Mouse (Mus musculus) hematopoietic stem cell, adult 5-6 weeks (primary cell): Measurements from ENCODE around the gene Zfp719. TPM values are rescaled to one million over a fixed set of nuclear protein-coding genes. Genes with fewer than 3 reads are reported as not detected.

Experiments used
- ATAC-seq, 2 experiments: fragments of 125-278 bp in 1 of 2; replicated peaks in 1 of 2; 2 replicates each; pipeline ENCODE4 v1.8.0; 2016 to 2017; ENCODE audit warnings: inconsistent platforms in 2 of 2, mild to moderate bottlenecking in 2 of 2, moderate number of reproducible peaks in 2 of 2, low read depth in 1 of 2, moderate TSS enrichment in 1 of 2; ENCODE audit not compliant: low FRiP score in 2 of 2, poor library complexity in 2 of 2, severe bottlenecking in 2 of 2, insufficient read depth in 1 of 2, low TSS enrichment in 1 of 2
- total RNA-seq: library from RNA; stranded (forward); fragments of 172-1452, 232-1000 nt; gene quantifications from 2 replicates; pipeline ENCODE4 v1.2.3, GENCODE M21; 2017

Zfp719 gene
- total RNA-seq, result 10.9 and 15.6 TPM in 2 replicates

DNA sequence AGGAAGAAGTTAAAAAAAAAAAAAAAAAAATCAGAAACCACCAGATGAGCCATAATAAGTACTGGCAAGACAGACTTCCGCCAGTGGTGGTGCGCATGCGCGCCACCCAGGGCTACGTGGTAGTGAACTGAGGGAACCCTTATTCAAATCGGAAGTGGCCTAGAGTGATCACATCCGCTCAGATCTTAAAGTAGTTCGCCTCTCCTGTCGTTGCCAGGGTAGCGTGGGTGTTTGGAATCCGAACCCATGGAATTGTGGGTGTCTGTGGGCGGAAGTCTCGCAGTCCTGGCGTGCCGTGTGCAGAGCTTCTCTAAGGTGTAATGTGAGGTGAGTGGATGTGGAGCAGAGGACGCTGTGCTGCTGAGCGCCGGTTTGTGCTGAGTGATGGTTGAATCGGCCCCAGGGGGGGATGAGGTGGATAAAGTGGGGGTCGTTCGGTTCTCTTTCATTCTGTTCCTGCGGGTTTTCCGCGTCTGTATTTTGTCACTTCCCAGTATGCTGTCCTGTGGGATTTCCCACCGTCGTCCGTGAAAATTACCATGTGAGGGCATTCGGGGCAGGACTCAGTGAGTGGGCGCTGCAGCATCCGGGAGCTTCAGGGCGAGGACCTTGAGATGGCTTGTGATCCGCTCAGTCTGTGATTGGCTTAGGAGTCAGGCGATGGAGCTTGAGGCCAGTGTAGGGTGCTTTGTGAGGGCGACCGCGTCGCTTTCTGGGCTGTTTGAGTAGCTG lies at the start of gene Zfp719:
Gene Zfp719 (plus strand): TSS at position 171 of the 732 bp plus-strand sequence.
- ATAC-seq, result peak; percentile 95 to 98

- ATAC-seq, result peak in 1 of 2 experiments; percentile 38; a peak in 2 of 4 replicates
Observed at GRCm38 (mm10) chr7:43530216-43530785, 49.1 kb upstream of the Zfp719 start.

GRCm38 (mm10) chr7:43532936-43533505 lies 46.4 kb upstream of the Zfp719 start:
- peak; percentile 90 to 91 for ATAC-seq

GRCm38 (mm10) chr7:43538524-43538923 lies 40.9 kb upstream of the Zfp719 start:
- peak in 1 of 2 experiments; percentile 20; a peak in 1 of 4 replicates for ATAC-seq

DNA sequence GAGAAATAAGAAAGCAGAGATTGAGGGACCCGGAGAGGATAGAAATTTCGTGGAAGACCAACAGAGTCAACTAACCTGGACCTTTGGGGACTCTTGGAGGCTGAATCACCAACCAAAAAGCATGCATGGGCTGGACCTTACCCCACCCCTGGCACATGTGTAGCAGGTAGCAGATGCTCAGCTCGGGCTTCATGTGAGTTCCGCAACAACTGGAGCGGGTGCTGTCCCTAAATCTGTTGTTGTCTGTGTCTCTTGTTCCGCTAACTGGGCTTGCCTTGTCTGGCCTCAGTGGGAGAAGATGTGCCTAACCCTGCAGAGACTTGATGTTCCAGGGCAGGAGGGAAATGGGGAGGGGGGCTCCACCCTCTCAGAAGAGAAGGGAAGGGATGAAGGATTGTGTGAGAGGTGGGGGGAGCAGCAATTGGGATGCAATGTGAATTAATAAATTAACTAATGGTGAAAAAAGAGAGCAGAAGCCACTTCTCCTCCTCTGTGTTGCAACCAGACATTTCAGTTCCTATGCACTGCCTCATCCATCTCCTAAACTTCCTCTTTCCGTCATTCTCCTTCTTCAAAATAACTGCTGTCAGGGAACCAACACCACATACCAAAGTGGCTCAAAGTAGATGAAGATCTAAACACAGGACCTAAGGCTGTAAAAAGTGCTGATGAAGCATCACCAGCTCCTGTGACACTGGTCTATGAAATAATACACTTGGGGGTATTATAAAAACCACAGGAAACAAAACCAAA lies 35.0 kb upstream of the Zfp719 start, which contains the start of gene Cd33:
Gene Cd33 (minus strand): TSS at position 204 of the 753 bp plus-strand sequence.
- ATAC-seq, result peak; percentile 71 to 75

DNA sequence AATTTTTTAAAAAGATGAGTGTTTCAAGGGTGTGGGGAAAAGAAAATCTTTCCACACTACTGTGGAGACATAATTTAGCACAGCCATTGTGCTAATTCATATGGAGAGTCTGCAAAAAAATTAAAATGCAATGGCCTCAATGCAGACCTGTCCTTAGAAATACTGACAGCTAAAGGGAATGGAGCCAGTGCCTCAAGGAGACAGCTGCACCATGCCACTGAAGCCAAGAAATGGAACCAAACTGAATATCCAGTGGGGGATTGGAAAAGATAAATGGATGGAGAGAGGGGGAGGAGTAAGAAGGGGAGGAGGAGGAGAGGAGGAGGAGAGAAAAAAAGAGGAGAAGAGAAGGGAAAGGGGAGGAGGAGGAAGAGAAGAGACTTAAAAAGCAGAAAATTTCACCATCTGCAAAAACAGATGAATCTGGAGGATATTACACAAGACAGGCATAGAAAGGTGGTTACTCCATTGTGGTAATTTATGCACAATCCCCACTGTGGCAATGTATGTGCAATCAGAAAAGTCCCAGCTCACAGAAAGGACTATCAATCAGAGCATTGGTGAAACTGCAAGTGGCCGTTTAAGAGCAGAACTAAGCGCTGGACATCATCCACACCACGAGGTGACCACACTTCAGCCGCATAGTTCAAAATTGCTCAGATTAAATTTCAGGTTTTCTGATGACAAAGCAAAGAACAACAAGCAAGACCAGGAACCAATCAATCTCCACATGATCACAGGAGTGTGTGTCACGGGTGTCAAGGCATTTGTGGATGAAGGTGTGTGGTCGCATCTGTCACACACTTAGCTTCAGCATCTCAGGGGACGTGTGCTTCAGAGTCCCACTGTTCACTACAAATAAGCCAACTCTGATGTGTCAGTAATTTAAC lies 33.5 kb upstream of the Zfp719 start:
- peak; percentile 38 to 75; a peak in 3 of 4 replicates for ATAC-seq

DNA sequence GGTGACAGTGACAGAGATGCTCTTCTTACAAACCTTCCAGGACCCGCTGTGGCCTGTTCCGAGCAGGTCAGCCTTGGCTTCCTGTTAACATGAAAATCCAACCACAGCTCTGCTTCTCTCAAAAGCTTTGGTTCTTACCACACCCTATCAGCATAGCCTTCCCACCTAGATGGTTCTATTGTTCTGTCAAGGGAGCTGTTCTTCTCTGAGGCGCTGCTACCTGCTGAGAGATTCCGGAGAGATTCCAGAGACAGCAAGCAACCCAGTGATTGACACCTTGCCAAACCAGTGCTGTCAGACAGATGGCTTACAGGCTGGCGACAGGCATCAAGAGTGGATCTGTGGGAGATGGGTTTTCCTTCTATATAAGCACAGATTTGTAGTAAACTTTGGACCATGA lies 31.7 kb upstream of the Zfp719 start:
- no peak for ATAC-seq

DNA sequence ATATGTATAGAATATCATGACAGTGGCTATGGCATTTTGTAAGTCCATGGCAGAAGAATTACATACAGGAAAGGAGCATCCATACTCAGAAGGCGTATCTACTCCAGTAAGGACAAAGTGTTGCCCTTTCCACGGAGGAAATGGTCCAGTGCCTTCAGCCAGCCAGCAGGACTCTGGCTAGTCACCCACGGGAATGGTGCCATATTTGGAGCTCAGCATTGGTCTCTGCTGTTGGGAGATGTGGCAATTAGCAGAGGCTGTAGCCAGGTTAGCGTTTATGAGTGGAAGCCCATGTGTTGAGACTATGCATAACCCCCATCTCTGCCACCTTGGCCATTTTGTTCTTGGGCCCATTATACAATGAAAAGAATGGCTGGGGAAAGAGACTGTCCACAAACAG lies 31.2 kb upstream of the Zfp719 start:
- ATAC-seq, result no peak

GRCm38 (mm10) chr7:43553153-43553552 lies 26.3 kb upstream of the Zfp719 start:
- peak; percentile 82 to 83 for ATAC-seq

GRCm38 (mm10) chr7:43554550-43554949 lies 24.9 kb upstream of the Zfp719 start:
- ATAC-seq, result peak; percentile 85 to 86

DNA sequence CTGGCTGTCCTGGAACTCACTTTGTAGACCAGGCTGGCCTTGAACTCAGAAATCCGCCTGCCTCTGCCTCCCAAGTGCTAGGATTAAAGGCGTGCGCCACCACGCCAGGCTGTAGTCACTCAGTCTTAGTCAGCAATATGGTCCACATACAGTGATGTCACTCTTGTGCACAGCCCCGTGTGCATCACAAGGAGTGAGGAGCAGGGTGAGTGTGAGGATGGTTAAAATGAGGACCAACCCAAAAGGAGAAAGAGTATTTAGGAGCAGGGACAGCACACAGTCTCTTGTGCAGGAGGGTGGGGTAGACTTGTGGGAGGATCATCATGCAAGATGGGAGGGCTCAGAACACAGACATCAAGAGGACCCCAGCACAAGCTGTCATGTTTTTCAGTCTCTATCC lies 24.1 kb upstream of the Zfp719 start:
- ATAC-seq, result no peak

- ATAC-seq, result no peak
Observed at GRCm38 (mm10) chr7:43556901-43557300, 22.5 kb upstream of the Zfp719 start.

DNA sequence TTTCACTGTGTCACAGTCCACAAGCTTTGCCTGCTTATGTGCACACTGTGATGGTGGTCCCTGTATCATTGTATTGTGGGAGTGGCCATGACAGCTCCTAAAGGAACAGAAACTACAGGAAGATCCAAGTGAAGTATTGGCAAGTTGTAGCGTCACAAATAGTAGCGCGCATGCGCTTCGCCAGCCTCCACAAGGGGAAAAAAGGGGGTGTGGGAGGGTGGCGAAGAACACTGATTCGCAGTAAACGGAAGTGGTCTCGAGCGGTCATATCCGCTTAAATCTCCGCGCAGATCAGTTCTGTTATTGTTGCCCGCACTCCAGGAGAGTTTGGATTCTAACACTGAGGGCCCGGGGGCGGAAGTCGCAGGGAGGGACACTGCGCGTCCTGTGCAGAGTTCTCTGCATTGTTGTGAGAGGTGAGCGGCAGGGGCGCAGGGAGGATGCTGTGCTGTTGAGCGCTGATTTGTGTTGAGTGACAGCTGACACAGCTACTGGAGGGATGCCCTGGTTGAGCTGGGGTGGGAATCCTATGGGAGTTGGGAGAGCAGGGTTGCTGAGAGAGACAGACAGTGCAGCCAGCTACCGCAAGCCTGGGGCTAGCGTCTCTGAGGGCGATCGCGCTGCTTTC lies 17.3 kb upstream of the Zfp719 start, which contains the start of gene Zfp658:
Gene Zfp658 (plus strand): TSS at position 251 of the 628 bp plus-strand sequence.
- ATAC-seq, result peak; percentile 88 to 93

DNA sequence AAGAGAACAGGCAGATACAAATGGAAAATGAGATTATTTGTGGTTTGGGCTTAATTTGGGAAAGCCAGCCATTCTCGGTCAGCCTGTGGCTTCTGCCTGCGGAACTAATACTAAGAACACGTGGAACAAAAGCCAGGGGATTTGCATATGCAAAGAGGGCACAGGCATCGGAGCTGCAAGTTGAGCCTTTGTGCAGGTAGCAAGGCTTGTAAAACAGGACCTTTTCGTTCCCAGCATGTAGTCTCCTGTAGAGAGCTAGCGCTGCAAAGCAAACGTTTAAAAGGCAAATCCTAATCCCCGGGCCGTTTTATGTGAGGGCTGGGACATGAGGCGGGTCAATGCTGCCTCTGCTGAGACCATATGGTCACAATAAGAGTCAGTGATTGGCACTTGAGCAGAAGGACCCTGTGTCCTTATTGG lies 16.7 kb upstream of the Zfp719 start:
- peak; percentile 30 to 44; a peak in 3 of 4 replicates for ATAC-seq

- 0 out of 4 replicates have a peak, but pooled peaks of 1 of the 2 experiments have one; percentile 1 for ATAC-seq
Observed at GRCm38 (mm10) chr7:43563300-43563699, 16.1 kb upstream of the Zfp719 start.

DNA sequence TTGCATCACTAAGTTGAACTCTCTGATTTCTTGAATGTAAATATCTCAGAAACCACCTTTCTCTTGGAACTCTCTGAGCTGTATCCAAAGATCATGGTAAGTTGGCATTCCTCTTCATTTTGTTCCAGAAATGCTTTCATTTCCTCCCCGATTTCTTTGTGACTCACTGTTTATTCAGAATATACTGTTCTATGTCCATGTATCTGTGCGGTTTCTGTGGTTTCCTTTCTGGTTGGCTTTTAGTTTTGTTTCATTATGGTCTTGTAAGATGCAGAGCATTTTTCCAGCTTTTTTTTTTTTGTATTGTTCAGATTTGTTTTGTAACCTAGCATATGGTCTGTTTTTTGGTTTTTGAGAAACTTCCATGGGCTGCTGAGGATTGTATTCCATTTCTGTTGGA lies 8.2 kb upstream of the Zfp719 start:
- no peak for ATAC-seq
